Mouse (Mus musculus) telencephalon, adult 2 months (tissue): ENCODE data around the gene Cebpg.

Experiments used
- DNase-seq: peaks from one replicate; pipeline ENCODE4 v3.0.0-alpha.2; 2011; ENCODE audit warnings: low read depth, low spot score

Gene Cebpg

DNA sequence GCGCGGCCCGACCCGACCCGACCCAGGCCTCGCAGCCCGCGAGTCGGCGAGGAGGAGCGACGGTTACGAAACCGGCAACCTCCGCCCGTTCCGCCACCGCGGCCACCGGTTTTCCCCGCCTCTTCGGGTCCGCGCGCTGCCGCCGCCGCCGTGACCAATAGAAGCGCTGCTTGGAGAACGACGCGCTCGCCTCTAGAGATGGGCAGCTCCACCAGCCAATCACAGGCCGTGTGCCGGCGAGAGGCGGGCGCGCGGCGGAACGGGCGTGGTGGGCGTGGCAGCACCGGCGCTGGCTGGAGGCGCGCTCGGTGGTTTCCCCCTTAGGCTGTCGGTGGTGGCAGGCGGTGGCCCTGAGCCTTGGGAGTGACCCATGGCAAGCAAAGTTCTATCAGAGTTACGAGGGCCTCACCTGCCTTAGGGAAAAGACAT is at the start of gene Cebpg:
Gene Cebpg, minus strand, starts transcription at position 138 of the 429 bp plus-strand sequence.
- peak; percentile 81 for DNase-seq

DNA sequence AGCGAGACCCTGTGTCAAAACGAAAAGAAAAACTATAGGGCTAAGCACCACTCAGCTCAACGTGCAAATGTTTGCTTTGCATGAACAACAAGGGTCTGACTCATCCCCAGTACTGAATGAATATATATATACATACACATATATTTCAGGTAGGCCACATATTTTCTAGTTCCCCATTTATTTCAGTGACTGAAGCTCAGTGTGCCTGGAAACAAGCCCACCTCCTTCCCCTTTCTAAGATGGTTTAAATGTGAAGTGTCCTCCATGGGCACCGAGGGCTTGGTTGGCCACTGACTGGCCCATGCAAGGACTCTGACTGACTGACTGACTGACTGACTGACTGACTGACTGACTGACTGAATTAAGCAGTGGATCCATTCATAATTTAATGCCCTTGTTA is 43.2 kb upstream of the Cebpg start:
- no peak for DNase-seq

- DNase-seq = no peak
Measured at GRCm38 (mm10) chr7:35098777-35099176, 42.4 kb upstream of the Cebpg start.

DNA sequence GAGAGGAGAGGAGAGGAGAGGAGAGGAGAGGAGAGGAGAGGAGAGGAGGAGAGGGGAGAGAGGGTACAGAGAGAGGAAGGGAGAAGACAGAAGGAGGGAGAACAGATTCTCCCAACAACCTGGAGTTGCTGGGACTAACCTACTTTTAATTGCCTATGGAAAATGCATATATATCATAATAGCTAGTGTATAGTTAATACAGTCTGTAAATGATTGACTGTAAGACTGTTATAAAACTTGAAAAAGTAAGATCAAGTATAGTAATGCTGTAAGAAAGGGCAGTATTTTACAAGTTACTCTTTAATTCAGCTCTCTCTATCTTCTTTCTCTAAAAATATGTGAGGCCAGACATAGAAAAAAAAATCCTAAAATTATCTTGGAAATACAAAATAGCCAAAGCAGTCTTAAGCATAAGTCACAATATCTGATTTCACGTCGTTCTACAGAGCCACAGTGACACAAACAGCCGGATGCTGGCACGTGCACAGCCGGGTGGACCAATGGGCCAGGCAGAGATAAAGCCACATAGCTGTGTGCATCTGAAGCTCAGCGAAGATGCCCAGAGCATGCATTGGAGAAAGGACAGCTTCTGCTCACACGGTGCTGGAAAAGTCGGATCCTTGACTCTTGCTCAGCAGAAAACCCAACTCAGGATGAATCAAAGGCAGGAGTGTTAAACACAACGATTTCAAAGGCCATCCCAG is 38.8 kb upstream of the Cebpg start:
- no peak for DNase-seq

- no peak for DNase-seq
Measured at GRCm38 (mm10) chr7:35090550-35090949, 34.2 kb upstream of the Cebpg start.

DNA sequence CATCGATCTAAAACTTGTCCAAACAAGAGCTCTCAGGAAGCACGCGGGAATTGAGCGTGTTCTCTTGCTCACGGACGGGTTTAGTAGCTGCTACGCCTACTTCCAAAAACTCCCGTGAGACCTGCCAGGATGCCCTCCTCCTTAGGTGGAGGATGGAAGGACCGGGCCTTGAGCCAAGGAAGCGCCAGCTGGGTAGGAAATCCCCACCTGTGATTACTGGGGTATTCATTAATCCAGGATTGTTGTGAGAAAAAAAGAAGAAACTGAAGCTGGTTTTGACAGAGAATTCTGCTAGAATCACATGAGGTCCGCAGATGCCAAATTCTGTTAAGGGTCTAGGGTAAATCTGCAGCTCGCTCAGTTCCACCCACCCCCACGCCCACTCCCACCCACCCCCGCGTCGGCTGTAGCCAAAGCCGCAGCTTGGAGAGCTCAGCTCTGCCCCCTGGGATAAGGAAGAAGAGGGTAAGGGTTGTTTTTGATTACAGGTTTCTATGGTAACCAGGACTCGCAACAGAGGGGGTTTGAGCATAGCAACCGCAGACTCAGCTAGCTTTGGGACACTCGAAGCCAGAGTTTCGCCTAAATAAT is 30.0 kb upstream of the Cebpg start:
- no peak for DNase-seq

DNA sequence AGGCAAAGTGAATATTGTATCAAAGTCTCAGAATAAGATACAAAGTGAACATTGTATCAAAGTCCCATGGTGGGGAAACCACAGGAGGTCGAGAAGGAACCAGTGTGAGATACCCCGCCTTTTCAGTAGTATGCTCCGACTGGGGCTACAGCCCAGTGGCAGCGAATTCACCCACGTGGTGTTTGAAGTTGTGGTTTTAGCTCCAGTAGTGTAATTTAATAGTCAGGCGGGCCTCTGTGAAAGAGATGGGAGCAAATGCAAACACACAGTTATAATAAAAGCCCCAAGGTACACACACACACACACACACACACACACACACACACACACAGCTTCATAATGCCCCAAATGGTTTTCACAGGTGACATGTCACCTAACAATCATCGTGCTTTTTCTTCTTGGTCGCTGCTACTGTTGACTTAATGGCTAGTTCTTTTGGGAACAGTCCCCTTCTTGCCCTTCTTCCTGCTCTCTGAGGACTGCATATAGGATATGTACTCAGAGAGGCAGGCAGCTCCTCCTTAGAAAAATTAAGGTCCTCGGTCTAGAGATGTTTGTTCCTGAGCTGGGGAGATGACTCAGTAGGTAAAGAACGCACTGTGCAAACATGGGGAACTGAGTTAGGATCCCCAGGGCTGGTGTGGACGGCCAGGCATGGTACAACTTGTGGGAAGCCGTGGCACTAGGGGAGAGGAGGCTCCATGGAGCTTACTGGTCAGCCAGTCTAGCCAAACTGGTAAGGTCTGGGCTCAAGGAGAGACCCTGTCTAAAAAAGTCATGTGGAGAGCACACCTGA is 28.4 kb upstream of the Cebpg start:
- no peak for DNase-seq

DNA sequence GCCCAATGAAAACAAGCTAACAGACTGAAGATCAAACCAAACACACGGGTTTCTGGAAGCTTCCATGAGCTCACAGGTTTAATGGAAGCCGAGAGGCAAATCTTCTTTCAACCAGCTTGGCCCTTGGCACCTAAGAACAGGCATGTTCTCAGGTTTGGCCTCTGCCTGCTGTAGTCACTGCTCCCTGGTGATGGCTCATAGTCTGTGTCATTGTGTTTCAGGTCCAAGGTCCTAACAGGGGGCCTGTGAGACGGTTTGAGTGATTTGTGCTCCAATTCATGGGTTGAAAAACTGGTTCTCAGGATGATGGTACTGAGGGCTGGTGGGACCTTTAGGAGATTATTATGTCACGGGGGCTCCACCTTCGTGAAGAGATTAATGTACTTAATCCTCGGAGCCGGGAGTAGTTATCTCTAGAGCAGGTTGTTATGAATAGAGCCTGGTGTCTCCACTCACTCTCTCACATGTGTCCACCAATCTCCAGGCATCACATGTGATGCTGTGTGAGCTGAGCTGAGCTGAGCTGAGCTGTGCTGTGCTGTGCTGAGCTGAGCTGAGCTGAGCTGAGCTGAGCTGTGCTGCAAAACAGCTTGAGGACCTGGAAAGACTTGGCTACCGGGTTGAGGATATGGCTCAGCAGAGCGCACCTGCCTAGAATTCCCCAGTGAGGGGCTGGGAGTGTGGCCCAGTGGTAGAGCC is 25.2 kb upstream of the Cebpg start:
- DNase-seq = no peak

DNA sequence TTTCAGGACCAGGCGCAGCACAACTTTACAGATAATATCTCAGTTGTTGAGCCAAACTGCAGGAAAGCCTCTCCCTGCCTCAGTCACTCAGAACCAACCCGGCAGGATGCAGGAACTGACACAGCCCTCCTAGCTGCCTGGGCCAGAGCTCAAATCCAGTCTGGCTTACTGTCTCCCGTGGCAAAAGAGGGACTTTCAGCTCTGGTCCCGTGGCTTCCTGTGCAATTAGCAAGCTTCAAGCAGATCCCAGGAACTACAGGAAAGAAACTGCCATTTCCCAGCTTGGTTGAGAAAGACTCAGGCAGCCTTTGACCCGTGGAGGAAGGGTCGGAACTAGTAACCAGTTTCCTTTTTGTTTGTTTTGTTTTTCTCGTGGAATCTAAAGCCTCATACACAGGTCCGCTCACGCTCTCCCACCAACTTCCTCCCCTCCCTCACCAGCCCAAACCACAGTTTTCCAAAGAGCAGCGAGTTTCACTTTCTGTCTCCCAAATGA is 24.5 kb upstream of the Cebpg start:
- DNase-seq = no peak

DNA sequence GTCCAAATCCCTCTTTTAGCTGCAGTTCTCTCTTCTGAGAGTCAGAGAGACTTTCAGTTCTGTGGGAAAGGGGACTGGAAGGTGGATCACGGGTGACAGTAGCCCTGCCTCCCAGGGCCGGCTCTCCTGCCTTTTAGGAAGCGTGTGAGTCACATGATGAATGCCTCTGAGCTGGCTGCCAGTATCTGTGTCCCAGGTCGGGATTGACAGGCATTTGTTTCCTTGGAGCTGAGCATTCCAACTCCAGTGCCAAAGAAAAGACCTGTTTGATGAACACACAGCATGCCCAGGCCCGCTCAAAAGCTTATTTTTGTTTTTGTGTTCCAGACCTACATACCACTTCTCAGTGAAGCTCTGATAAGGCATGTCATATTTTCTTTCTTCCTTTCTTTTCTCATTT is 20.3 kb upstream of the Cebpg start:
- DNase-seq = no peak

- no peak for DNase-seq
Measured at GRCm38 (mm10) chr7:35066640-35067212, 10.4 kb upstream of the Cebpg start.

DNA sequence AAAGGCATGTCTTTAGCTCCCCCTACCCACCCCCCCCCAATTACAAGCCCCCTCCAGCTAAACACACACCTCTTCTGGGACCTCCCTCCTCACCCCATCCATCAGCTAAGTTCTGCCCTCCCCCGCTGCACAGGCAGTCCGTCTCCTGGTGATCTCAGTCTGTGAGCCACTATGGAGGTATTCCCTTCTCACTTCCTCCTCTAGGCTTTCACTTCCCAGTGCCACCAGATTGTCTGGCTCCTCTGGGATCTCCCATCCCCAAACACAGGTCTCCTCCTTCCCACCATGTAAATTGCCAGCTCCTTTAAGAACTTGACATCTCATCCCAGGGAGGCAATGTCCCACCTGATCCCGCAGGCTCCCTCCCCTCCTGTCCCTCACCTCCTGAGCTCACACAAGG is 9.6 kb upstream of the Cebpg start:
- no peak for DNase-seq

GRCm38 (mm10) chr7:35064286-35065258 is 8.2 kb upstream of the Cebpg start:
- DNase-seq = peak; percentile 28

DNA sequence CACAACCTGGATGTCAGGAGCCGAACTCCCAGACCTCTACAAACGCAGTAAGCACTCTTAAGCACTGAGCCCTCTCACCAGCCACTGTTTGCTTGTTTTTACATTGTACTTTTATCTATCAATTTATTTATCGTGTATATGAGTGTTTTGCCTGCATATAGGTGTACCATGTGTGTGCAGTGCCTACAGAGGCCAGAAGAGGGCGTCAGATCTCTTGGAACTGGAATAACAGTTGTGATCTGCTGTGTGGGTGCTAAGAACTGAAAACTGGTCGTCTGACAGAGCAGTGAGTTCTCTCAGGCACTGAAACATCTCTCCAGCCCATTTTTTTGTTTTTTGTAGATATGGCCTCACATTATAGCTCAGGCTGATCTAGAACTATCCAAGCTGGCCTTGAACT is 3.1 kb upstream of the Cebpg start:
- no peak for DNase-seq

DNA sequence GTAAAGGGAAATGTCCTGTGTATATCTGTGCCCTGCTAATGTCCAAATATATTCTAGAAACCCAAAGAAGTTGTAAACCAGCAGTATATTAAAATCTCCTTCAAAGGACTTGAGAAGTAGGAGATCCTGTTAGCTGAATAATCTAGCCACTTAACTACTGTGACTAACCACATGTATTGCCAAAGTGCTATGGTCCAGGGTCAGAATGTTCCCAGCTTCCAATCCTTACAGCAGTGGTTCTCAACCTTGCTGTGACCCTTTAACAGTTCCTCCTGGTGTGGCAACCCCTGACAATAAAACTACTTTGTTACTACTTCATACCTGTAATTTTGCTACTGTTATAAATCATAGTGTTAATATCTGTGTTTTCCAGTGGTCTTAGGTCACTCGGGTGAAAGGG is 2.0 kb upstream of the Cebpg start:
- DNase-seq = no peak

DNA sequence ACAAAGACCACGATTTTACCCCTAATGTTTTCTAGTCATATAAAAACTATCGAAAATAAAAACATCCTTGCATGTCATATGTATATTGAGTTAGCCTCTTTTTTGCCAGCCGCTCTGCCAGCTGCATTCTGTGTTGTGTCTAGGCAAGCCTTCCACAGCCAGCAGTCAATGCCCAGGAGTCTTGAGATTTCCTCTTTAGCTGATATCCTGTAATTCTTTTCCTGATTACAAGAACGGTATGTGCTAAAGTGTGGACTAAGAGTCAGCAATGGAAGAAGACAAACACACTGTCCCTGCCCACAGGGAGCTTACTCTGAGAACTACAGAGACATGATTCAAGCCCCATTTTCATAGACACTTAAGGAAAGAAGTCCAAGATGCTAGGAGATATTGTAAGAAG is 1.2 kb upstream of the Cebpg start:
- DNase-seq = no peak

DNA sequence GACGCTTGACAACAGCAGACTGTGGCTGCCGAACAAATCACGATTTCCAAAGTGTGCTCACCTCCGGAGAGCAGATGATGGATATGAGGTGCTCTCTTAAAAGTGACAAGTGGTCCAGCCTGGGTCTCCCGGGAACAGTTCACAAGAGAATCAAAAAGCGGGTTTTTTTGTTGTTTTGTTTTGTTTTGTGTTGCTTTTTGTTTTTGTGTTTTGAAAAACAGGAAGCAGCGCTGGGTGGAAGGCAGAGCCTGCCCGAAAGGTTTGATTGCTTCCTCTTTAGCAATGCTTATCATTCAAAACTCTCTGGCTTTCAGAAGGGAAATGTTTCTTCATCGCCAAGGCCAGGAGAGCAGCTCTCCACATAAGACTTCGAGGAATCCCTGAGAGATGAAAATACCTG is 626 bp upstream of the Cebpg start:
- no peak for DNase-seq

GRCm38 (mm10) chr7:35055619-35056435 is 546 bp downstream of the Cebpg start:
- peak; percentile 29 for DNase-seq

GRCm38 (mm10) chr7:35054977-35055618 is 1.3 kb downstream of the Cebpg start:
- DNase-seq = no peak
